Comparison of ENCODE assay signal across 28 mouse cellular contexts in the genomic region with DNA sequence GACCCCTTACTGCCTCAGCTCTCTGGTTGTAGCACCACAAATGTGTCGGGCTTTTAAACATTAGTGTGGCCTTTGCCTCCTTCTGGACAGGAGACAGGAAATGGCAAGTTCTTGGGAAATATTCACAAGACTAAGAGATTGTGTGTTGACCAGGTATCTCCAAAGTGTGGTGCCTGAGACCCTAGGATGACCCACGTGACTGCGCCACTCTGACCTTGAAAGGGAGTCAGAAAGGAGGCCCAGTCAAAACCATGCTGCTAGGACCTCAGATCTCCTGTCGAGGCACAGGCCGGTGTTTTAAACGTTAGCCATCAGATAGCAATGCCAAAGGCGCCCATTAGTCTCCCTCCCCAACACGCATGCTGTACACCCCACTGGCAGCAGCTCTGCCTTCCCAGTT.
"Had no signal": no experiment of that assay in that cellular context is flagged by ENCODE, and none has a peak within 500 bp of the region (broad histone marks: within the 10 kb centered on the region; RNA-seq: fewer than 3 reads in every experiment).

No protein-coding gene starts in this region.

- H3K36me3 ChIP-seq: limb, embryonic 10.5 days; limb, embryonic 12.5 days; limb, embryonic 13.5 days; limb, embryonic 15.5 days; liver, embryonic 12.5 days; liver, embryonic 13.5 days; liver, embryonic 15.5 days; lung, embryonic 15.5 days; midbrain, embryonic 10.5 days; midbrain, embryonic 12.5 days; midbrain, embryonic 13.5 days; midbrain, embryonic 15.5 days; neural tube, embryonic 12.5 days had no signal

- H3K4me1 ChIP-seq: limb, embryonic 15.5 days; liver, embryonic 12.5 days; liver, embryonic 13.5 days; liver, embryonic 15.5 days; lung, embryonic 15.5 days had no signal

- DNase-seq: left cerebral cortex, postnatal 4 days; liver; liver, embryonic 13.5 days; liver, postnatal 0 days; lung, adult 18-20 months; lung, adult 2 months; lung, embryonic 14.5 days; lung, postnatal 10 days; lung, postnatal 14 days; lung, postnatal 36 days; lung, postnatal 4 days; midbrain, embryonic 14.5 days had no signal

- H3K27ac ChIP-seq: limb, embryonic 10.5 days; limb, embryonic 12.5 days; limb, embryonic 13.5 days; limb, embryonic 15.5 days; liver, embryonic 12.5 days; liver, embryonic 13.5 days; liver, embryonic 14.5 days; liver, embryonic 15.5 days; lung, embryonic 15.5 days; macrophage; midbrain, embryonic 10.5 days; midbrain, embryonic 12.5 days; midbrain, embryonic 13.5 days; midbrain, embryonic 15.5 days; neural tube, embryonic 12.5 days had no signal

- H3K27me3 ChIP-seq: limb, embryonic 12.5 days; limb, embryonic 13.5 days; limb, embryonic 15.5 days; liver, embryonic 12.5 days; liver, embryonic 13.5 days; liver, embryonic 15.5 days; lung, embryonic 15.5 days; midbrain, embryonic 12.5 days; midbrain, embryonic 13.5 days; midbrain, embryonic 15.5 days; neural tube, embryonic 12.5 days had no signal

- H3K4me3 ChIP-seq: limb, embryonic 10.5 days; limb, embryonic 12.5 days; limb, embryonic 13.5 days; limb, embryonic 15.5 days; liver, embryonic 12.5 days; liver, embryonic 13.5 days; liver, embryonic 15.5 days; lung, embryonic 15.5 days; megakaryocyte, embryonic 14.5 days; midbrain, embryonic 10.5 days; midbrain, embryonic 12.5 days; midbrain, embryonic 13.5 days; midbrain, embryonic 15.5 days; myocyte; neural tube, embryonic 12.5 days had no signal

- H3K9me3 ChIP-seq: limb, embryonic 10.5 days; limb, embryonic 12.5 days; limb, embryonic 13.5 days; limb, embryonic 15.5 days; liver, embryonic 12.5 days; liver, embryonic 13.5 days; liver, embryonic 15.5 days; lung, embryonic 15.5 days; megakaryocyte, embryonic 14.5 days; midbrain, embryonic 10.5 days; midbrain, embryonic 12.5 days; midbrain, embryonic 13.5 days; midbrain, embryonic 15.5 days; neural tube, embryonic 12.5 days had no signal
